In genomic region chr5:122016744-122017143, GRCm38 (mm10) we compare ENCODE assay signal across 16 mouse cellular contexts.
"Had no signal": no experiment of that assay in that cellular context is flagged by ENCODE, and none has a peak within 500 bp of the region (broad histone marks: within the 10 kb centered on the region; RNA-seq: fewer than 3 reads in every experiment).

No protein-coding gene starts in this region.

- H3K4me2 ChIP-seq: intestine, embryonic 15.5 days; limb, embryonic 12.5 days; liver, embryonic 13.5 days; lung, embryonic 14.5 days; stomach, embryonic 15.5 days had no signal

- ATAC-seq: intestine, embryonic 15.5 days had no signal

- H3K27me3 ChIP-seq: intestine, embryonic 15.5 days; liver, embryonic 13.5 days; neural tube, embryonic 12.5 days; stomach, embryonic 15.5 days had no signal

- H3K36me3 ChIP-seq: intestine, embryonic 15.5 days; limb, embryonic 12.5 days; liver, embryonic 13.5 days; stomach, embryonic 15.5 days had no signal

- H3K9me3 ChIP-seq: intestine, embryonic 15.5 days; limb, embryonic 12.5 days; liver, embryonic 13.5 days; stomach, embryonic 15.5 days had no signal

- H3K4me3 ChIP-seq: intestine, embryonic 15.5 days; layer of hippocampus, adult 2 months; limb, embryonic 12.5 days; liver, embryonic 13.5 days; myocyte; neural tube, embryonic 12.5 days; stomach, embryonic 15.5 days had no signal

- H3K4me1 ChIP-seq: intestine, embryonic 15.5 days had no signal

- H3K9ac ChIP-seq: intestine, embryonic 15.5 days; limb, embryonic 12.5 days; liver, embryonic 13.5 days; lung, embryonic 14.5 days; stomach, embryonic 15.5 days had no signal

- DNase-seq: kidney, adult 18-20 months; kidney, postnatal 10 days; liver, embryonic 13.5 days; lung, postnatal 10 days; lung, postnatal 4 days; retina, postnatal 1 day; right cerebral cortex, postnatal 14 days; thymus, adult 2 months; thymus, postnatal 25 days had no signal

- H3K27ac ChIP-seq: intestine, embryonic 15.5 days; layer of hippocampus, adult 2 months; limb, embryonic 12.5 days; liver, embryonic 13.5 days; stomach, embryonic 15.5 days had no signal
